Mouse (Mus musculus) hindbrain, embryonic 16.5 days (tissue): ENCODE measurements around the gene Cmah. TPM values are rescaled to one million over a fixed set of nuclear protein-coding genes. Genes with fewer than 3 reads are reported as not detected.
"Not testable (repeated sequence)": the region's sequence is repeated elsewhere in the genome, so short reads cannot be mapped to it uniquely, and the experiment has no call there.

Experiments used
- ATAC-seq: fragments of 200-750 bp; cut with Nextera tagmentation; 2 replicates; pipeline ENCODE4 v1.8.0; 2017; ENCODE audit warnings: moderate TSS enrichment, moderate library complexity
- H3K27ac ChIP-seq: fragments of 300-500 bp; sonication (generic); 2 replicates; pipeline ENCODE4 v1.5.1; 2014; ENCODE audit warnings: low read depth, mild to moderate bottlenecking, control low read depth, low read length, moderate library complexity
- H3K27me3 ChIP-seq: fragments of 300-500 bp; sonication (generic); replicated peaks from 2 replicates; pipeline ENCODE4 v1.6.1; 2014; ENCODE audit warnings: low read length; ENCODE audit not compliant: control insufficient read depth, insufficient read depth
- H3K36me3 ChIP-seq: fragments of 300-500 bp; sonication (generic); 2 replicates; pipeline ENCODE4 v1.6.1; 2014; ENCODE audit warnings: mild to moderate bottlenecking, low read length, moderate library complexity, mixed read lengths; ENCODE audit not compliant: control insufficient read depth, insufficient read depth
- H3K4me1 ChIP-seq: fragments of 300-500 bp; sonication (generic); 2 replicates; pipeline ENCODE4 v1.6.1; 2014; ENCODE audit warnings: low read depth, low read length; ENCODE audit not compliant: control insufficient read depth, insufficient read depth
- H3K4me2 ChIP-seq: fragments of 300-500 bp; sonication (generic); 2 replicates; pipeline ENCODE4 v1.6.1; 2014; ENCODE audit warnings: mild to moderate bottlenecking, low read length, control low read depth, moderate library complexity
- H3K4me3 ChIP-seq: fragments of 300-500 bp; sonication (generic); 2 replicates; pipeline ENCODE4 v1.5.1; 2014; ENCODE audit warnings: mild to moderate bottlenecking, low read length, control low read depth, moderate library complexity
- H3K9ac ChIP-seq: fragments of 300-500 bp; sonication (generic); 2 replicates; pipeline ENCODE4 v1.6.1; 2014; ENCODE audit warnings: low read depth, mild to moderate bottlenecking, control low read depth, low read length, moderate library complexity
- H3K9me3 ChIP-seq: fragments of 300-500 bp; sonication (generic); 2 replicates; pipeline ENCODE4 v1.6.1; 2014; ENCODE audit warnings: mild to moderate bottlenecking, low read length, moderate library complexity; ENCODE audit not compliant: control insufficient read depth
- WGBS: fragments of 180-500 bp; shearing (Covaris S2); extraction: QIAGEN DNeasy Blood & Tissue Kit; methylation state at CpG from one replicate; pipeline ENCODE4 v1.1.7; 2014; 5-methylcytosine and 5-hydroxymethylcytosine counted together
- polyA plus RNA-seq: library from polyadenylated mRNA; unstranded; fragments of >200 nt; fragmentation: Nextera tagmentation; extraction: Ambion mirVana; gene quantifications from 2 replicates; pipeline ENCODE4 v1.2.1, GENCODE M21; 2015

The Cmah gene
- polyA plus RNA-seq, 1 experiment from 2014 or later = 0.16 TPM

DNA sequence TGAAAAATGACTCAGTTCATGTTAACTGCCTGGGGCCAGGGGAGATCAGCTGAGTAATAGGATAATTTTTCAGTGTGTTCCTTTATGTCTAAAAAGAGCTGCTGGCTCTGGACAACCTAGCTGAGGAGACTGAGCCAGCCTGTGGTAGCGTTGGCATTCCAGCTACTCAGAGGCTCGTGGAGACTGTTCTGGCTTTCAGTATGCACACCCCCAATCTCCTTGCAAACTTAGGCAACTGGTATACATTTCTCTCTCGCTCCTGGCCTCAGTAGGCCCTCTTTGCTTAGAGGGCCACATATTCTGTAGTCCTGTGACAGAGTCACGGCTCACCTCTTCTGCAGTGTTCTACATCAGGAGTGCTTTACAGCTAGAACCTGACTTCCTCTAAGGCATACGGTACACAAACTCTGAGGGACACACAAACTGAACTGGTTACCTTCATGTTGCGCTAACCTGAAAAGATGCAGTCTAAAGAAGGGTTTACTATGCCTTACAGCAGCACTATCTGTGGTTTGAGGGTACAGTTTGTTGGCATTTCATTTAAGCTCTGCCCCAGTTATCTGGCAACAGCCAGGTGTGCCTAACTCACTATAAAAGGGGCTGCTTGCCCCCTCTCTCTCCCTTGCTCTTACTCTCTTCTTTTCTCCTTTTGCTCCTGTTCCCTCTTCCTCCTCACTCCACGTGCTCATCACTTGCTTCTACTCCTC lies 45.8 kb downstream of the Cmah start:
- no peak overlapping the region for H3K4me2 ChIP-seq
- ATAC-seq = no peak
- H3K27me3 ChIP-seq = no peaks in the 10 kb centered on the region
- H3K27ac ChIP-seq = no peak overlapping the region
- H3K4me1 ChIP-seq = no peaks in the 10 kb centered on the region
- no peaks in the 10 kb centered on the region for H3K9me3 ChIP-seq
- H3K9ac ChIP-seq = no peak overlapping the region
- 84% methylated on average over 7 of the region's 7 CpGs for WGBS
- no peaks in the 10 kb centered on the region for H3K36me3 ChIP-seq
- no peak overlapping the region for H3K4me3 ChIP-seq

DNA sequence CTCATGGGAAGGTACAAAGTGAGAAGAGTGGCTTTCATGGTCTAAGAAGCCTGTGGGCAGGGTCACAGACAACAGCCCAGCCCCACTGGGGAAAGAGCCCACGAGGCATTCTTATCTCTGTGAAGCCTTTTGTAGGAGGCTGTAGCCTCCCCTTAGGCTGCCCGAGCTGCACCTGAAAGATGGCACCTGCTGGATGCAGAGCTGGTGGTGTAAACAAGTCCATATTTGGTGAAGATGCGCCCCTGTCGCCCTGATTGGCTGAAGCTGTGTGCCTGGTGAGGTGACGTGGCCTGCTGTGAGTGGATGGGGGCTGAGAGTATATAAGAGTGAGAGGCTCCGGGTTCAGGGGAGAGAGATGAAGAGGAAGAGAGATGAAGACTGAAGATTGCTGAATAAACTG lies 47.4 kb downstream of the Cmah start:
- WGBS = 86% methylated on average over 6 of the region's 6 CpGs
- not testable (repeated sequence) for H3K36me3 ChIP-seq, H3K4me1 ChIP-seq, H3K9me3 ChIP-seq, H3K4me2 ChIP-seq, ATAC-seq, H3K27me3 ChIP-seq, H3K27ac ChIP-seq, H3K4me3 ChIP-seq, H3K9ac ChIP-seq

DNA sequence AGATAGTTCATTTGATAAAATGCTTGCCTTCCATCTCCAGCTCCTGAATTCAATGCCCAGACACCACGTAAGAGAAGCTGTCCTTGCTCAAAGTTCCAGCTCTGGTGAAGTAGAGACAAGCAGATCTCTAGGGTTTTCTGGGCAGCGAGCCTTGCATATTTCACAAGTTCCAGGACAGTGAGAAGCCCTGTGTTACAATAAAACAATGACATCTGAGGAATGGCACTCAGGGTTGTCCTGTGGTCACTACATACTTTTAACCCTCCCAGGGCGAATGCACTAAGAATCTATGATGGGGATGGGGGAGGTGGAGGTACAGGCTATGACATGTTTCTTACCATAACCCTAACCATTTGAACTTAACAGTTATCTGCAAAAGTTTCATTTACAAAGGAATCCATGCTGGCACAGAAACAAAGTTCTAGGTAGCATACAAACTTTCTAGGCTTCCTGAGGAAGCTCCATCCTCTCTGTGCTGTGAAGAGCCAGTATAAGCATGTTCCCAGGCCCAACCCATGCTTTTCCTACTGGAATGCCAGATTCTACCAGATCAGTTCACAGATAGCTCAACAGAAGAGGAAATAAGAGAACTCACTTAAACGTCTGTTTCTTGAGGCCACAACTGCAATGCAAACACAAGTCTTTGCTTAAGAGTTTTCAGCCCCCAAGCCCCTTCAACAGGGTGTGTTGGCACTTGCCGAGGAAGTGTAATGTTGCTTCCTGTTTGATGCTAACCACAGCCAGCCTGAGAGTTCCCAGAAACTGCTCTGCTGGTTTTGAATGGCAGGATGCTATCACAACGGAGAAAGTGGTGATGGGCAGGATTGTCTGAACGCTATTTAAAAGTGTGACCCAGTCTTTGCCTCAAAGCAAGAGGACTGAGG lies 48.4 kb downstream of the Cmah start:
- no peak overlapping the region for H3K4me2 ChIP-seq
- no peak for ATAC-seq
- no peak overlapping the region for H3K4me3 ChIP-seq
- H3K36me3 ChIP-seq = no peaks in the 10 kb centered on the region
- 83% methylated on average over 7 of the region's 7 CpGs for WGBS
- no peaks in the 10 kb centered on the region for H3K9me3 ChIP-seq
- no peaks in the 10 kb centered on the region for H3K27me3 ChIP-seq
- no peak overlapping the region for H3K9ac ChIP-seq
- no peaks in the 10 kb centered on the region for H3K4me1 ChIP-seq
- H3K27ac ChIP-seq = no peak overlapping the region

DNA sequence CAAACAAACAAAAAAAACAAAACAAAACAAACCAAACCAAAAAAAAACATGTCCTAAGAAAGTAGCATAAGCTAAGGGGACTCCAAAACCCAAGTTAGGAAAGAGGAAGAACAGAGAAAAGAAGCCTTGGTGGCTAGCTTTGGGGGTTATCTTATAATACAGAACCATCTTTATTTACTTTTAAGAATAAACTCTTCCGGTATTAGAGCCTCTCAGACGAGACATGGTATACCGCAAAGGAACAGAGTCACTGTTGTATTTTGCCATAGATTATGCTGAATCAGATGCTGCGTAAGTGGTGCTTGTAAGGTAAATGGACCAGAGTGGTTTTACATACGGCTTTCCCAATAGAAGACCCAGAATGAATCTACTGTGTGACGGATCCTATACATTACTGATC lies 53.5 kb downstream of the Cmah start:
- ATAC-seq = no peak
- no peaks in the 10 kb centered on the region for H3K27me3 ChIP-seq
- H3K4me3 ChIP-seq = no peak overlapping the region
- no peaks in the 10 kb centered on the region for H3K36me3 ChIP-seq
- no peak overlapping the region for H3K27ac ChIP-seq
- no peak overlapping the region for H3K4me2 ChIP-seq
- peaks cover 4% of the 10 kb centered on the region for H3K4me1 ChIP-seq
- H3K9me3 ChIP-seq = no peaks in the 10 kb centered on the region; the same call in 1 of the 2 replicates
- no peak overlapping the region for H3K9ac ChIP-seq
- WGBS = 93% methylated on average over 6 of the region's 6 CpGs

DNA sequence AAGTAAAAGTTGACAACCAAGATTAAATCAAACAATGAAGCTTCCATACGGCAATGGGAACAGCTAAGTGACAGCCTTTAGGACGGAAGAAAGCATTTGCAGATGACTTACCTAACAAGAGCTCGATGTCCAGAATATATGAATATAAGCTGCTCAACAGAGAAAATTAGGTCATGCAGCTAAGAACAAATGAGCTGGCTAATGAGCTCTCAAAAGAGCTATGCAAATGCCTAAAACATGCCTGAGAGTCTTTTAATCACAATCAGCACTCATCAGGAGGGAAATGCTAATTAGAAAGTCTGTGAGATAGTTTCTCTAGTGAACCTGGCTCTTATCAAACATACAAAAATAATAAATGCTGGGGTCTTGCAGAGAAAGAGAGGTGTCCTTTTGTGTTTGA lies 56.7 kb downstream of the Cmah start:
- peaks cover 4% of the 10 kb centered on the region for H3K4me1 ChIP-seq
- ATAC-seq = peak; percentile 45
- no peak overlapping the region for H3K27ac ChIP-seq
- no peaks in the 10 kb centered on the region for H3K27me3 ChIP-seq
- 33% methylated on average over 3 of the region's 3 CpGs for WGBS
- no peaks in the 10 kb centered on the region; the same call in 1 of the 2 replicates for H3K9me3 ChIP-seq
- no peak overlapping the region for H3K4me3 ChIP-seq
- H3K4me2 ChIP-seq = no peak overlapping the region
- H3K9ac ChIP-seq = no peak overlapping the region
- H3K36me3 ChIP-seq = no peaks in the 10 kb centered on the region

DNA sequence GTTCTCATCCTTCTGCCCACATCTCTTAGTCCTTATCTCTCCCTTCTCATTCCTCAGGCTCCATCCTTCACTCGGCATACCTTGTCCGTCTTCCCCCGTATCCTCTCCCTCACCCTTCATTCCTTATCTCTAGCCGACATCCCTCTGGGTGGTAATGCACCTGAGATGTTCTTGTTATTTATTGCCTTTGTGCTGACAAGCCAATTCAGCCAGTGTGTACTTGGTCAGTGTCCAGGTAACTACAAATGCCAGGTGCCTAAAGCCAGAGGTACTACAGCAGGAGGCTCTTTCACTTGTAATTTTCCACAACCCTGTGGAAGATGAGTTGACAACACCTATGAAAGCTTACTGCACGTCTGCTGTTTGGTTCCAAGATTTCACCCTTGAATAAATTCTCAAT lies 64.7 kb downstream of the Cmah start:
- no peak overlapping the region for H3K27ac ChIP-seq
- H3K9me3 ChIP-seq = no peaks in the 10 kb centered on the region
- 0 out of 2 replicates have a peak, but pooled peaks cover 3% of the 10 kb centered on the region for H3K4me1 ChIP-seq
- no peak overlapping the region for H3K9ac ChIP-seq
- ATAC-seq = no peak
- no peak overlapping the region for H3K4me2 ChIP-seq
- 87% methylated on average over 5 of the region's 5 CpGs for WGBS
- no peak overlapping the region for H3K4me3 ChIP-seq
- no peaks in the 10 kb centered on the region for H3K27me3 ChIP-seq
- no peaks in the 10 kb centered on the region for H3K36me3 ChIP-seq

DNA sequence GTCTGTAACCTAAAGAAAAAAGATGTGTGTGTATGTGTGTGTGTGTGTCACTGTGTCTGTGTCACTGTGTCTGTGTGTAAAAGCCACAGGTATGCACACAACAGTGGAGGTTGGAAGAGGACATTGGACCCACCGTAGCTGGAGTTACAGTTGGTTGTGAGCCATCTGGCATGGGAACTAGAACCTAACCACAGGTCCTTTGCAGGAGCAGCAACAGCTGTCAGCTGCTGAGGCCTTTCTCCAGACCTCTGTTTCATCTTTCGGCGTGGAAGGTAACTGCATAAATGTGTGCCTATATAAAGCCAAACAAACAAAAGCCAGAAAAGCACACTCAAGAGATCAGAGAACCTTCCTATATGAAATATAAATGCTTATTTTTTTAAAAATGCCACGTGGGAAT lies 65.5 kb downstream of the Cmah start:
- ATAC-seq = no peak

DNA sequence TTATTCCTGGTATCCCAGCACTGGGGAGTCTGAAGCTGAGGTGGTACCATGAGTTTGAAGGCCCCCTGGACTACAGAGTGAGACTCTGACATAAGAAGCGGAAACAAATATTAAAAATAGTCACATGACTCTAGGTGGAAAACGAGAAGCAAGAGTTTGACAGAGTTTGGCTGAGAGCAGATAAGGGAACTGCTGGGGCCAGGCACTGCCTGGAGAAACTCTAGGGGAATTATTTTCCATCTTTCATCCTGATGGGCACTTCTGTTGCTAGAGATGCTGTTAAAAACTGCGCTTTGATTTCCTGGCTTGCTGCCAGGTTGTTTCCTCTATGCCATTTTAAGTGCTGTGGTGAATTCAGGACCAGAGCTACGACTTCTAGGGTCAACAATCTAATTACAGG lies 65.9 kb downstream of the Cmah start:
- H3K27me3 ChIP-seq = no peaks in the 10 kb centered on the region
- no peak overlapping the region for H3K4me3 ChIP-seq
- no peaks in the 10 kb centered on the region for H3K36me3 ChIP-seq
- no peak overlapping the region for H3K27ac ChIP-seq
- H3K4me1 ChIP-seq = 0 out of 2 replicates have a peak, but pooled peaks cover 3% of the 10 kb centered on the region
- no peak for ATAC-seq
- H3K9me3 ChIP-seq = no peaks in the 10 kb centered on the region
- no peak overlapping the region for H3K9ac ChIP-seq
- WGBS = 36% methylated on average over 4 of the region's 4 CpGs
- H3K4me2 ChIP-seq = no peak overlapping the region

More for the DNA sequence above, 65.5 kb downstream of the Cmah start:
- no peak overlapping the region for H3K27ac ChIP-seq
- H3K4me3 ChIP-seq = no peak overlapping the region
- no peak overlapping the region for H3K4me2 ChIP-seq
- H3K4me1 ChIP-seq = 0 out of 2 replicates have a peak, but pooled peaks cover 3% of the 10 kb centered on the region
- H3K9ac ChIP-seq = no peak overlapping the region
- 63% methylated on average over 4 of the region's 4 CpGs for WGBS
- H3K27me3 ChIP-seq = no peaks in the 10 kb centered on the region
- H3K9me3 ChIP-seq = no peaks in the 10 kb centered on the region
- H3K36me3 ChIP-seq = no peaks in the 10 kb centered on the region

DNA sequence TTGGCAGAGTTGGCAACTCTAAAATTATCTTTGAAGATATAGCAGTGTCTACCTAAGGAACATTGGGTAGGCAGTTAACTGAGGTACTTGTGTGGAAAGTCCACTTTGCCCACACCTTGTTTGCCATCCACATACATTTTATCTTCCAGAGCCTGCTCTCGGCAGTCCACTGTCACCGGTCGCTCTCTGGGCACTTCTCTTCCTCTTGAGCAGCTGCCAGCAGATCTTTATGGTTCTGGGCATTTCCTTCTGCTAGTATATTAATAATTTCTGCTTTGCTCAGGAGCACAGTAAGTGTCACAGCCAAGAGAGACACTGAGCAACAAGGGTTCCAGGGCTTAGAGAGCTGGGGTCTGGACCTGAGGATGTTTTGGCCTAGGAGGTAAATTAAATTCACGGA lies 68.6 kb downstream of the Cmah start:
- Histone ChIP-seq H3K9me3 (no peaks in the 10 kb centered on the region), H3K27ac (no peak overlapping the region), H3K27me3 (no peaks in the 10 kb centered on the region), H3K4me1 (0 out of 2 replicates have a peak, but pooled peaks cover 3% of the 10 kb centered on the region), H3K4me2 (no peak overlapping the region), H3K9ac (no peak overlapping the region), H3K4me3 (no peak overlapping the region), H3K36me3 (no peaks in the 10 kb centered on the region)
- 97% methylated on average over 4 of the region's 4 CpGs for WGBS
- ATAC-seq = no peak
